Mouse (Mus musculus) heart, embryonic 10.5 days (tissue): ENCODE measurements around the gene Cryba4. TPM values are rescaled to one million over a fixed set of nuclear protein-coding genes. Genes with fewer than 3 reads are reported as not detected.
A peak's percentile ranks its signal among the peaks of the same experiment; 100 is the strongest.

Experiments
- DNase-seq: peaks from one replicate; pipeline ENCODE4 v3.0.0-alpha.2; 2017; ENCODE audit warnings: low spot score
- H3K27ac ChIP-seq: fragments of 300-500 bp; sonication (generic); 2 replicates; pipeline ENCODE4 v1.5.1; 2016; ENCODE audit warnings: mild to moderate bottlenecking
- H3K27me3 ChIP-seq: fragments of 300-500 bp; sonication (generic); 2 replicates; pipeline ENCODE4 v1.6.1; 2016; ENCODE audit warnings: mild to moderate bottlenecking; ENCODE audit not compliant: poor library complexity, insufficient read depth, severe bottlenecking
- H3K36me3 ChIP-seq: fragments of 300-500 bp; sonication (generic); 2 replicates; pipeline ENCODE4 v1.6.1; 2016; ENCODE audit warnings: mild to moderate bottlenecking, moderate library complexity
- H3K4me1 ChIP-seq: fragments of 300-500 bp; sonication (generic); 2 replicates; pipeline ENCODE4 v1.6.1; 2016; ENCODE audit warnings: mild to moderate bottlenecking
- H3K4me3 ChIP-seq: fragments of 300-500 bp; sonication (generic); 2 replicates; pipeline ENCODE4 v1.5.1; 2016; ENCODE audit warnings: mild to moderate bottlenecking, moderate library complexity
- H3K9me3 ChIP-seq: fragments of 300-500 bp; sonication (generic); 2 replicates; pipeline ENCODE4 v1.6.1; 2016; ENCODE audit warnings: mild to moderate bottlenecking, moderate library complexity
- WGBS: fragments of 180-500 bp; shearing (Covaris S2); methylation state at CpG from one replicate; pipeline ENCODE4 v1.1.7; 2016; 5-methylcytosine and 5-hydroxymethylcytosine counted together
- polyA plus RNA-seq: library from polyadenylated mRNA; unstranded; fragments of >200 nt; fragmentation: Nextera tagmentation; extraction: Ambion mirVana; gene quantifications from 2 replicates; pipeline ENCODE4 v1.2.1, GENCODE M21; 2016

The Cryba4 gene
- polyA plus RNA-seq, 1 experiment from 2014 or later, result not detected

- H3K27me3 ChIP-seq, result peaks cover 72% of the 10 kb centered on the region
- H3K27ac ChIP-seq, result 0 out of 2 replicates have a peak overlapping the region, but pooled peaks have one; percentile 16
- H3K4me3 ChIP-seq, result no peak overlapping the region
- peaks cover 17% of the 10 kb centered on the region for H3K4me1 ChIP-seq
- H3K9me3 ChIP-seq, result no peaks in the 10 kb centered on the region
- DNase-seq, result no peak
- H3K36me3 ChIP-seq, result no peaks in the 10 kb centered on the region
- WGBS, result 80% methylated on average over 7 of the region's 7 CpGs
Measured at GRCm38 (mm10) chr5:112254282-112254806, 2.0 kb upstream of the Cryba4 start.

GRCm38 (mm10) chr5:112253169-112253568 is 851 bp upstream of the Cryba4 start:
- DNase-seq, result no peak
- 37% methylated on average over 8 of the region's 8 CpGs for WGBS
- Histone ChIP-seq H3K27me3 (peaks cover 77% of the 10 kb centered on the region), H3K36me3 (no peaks in the 10 kb centered on the region), H3K4me3 (no peak overlapping the region), H3K27ac (0 out of 2 replicates have a peak overlapping the region, but pooled peaks have one; percentile 29), H3K9me3 (no peaks in the 10 kb centered on the region), H3K4me1 (peaks cover 17% of the 10 kb centered on the region)

- WGBS, result 84% methylated on average over 11 of the region's 11 CpGs
- Histone ChIP-seq H3K27ac (no peak overlapping the region), H3K36me3 (no peaks in the 10 kb centered on the region), H3K9me3 (no peaks in the 10 kb centered on the region), H3K4me3 (no peak overlapping the region), H3K27me3 (peaks cover 61% of the 10 kb centered on the region), H3K4me1 (peaks cover 22% of the 10 kb centered on the region)
- DNase-seq, result no peak
Measured at GRCm38 (mm10) chr5:112249106-112249505, 3.2 kb downstream of the Cryba4 start.

- DNase-seq, result no peak
Measured at GRCm38 (mm10) chr5:112247399-112247798, 4.9 kb downstream of the Cryba4 start.

GRCm38 (mm10) chr5:112244890-112245615 is 7.3 kb downstream of the Cryba4 start:
- no peak overlapping the region for H3K4me3 ChIP-seq
- 43% methylated on average over 8 of the region's 8 CpGs for WGBS
- peaks cover 42% of the 10 kb centered on the region for H3K27me3 ChIP-seq
- no peak overlapping the region for H3K27ac ChIP-seq
- H3K36me3 ChIP-seq, result no peaks in the 10 kb centered on the region
- no peaks in the 10 kb centered on the region for H3K9me3 ChIP-seq
- no peak for DNase-seq
- peaks cover 20% of the 10 kb centered on the region for H3K4me1 ChIP-seq

More at GRCm38 (mm10) chr5:112247399-112247798, 4.9 kb downstream of the Cryba4 start:
- WGBS, result 41% methylated on average over 8 of the region's 8 CpGs
- Histone ChIP-seq H3K27ac (no peak overlapping the region), H3K9me3 (no peaks in the 10 kb centered on the region), H3K36me3 (no peaks in the 10 kb centered on the region), H3K4me1 (peaks cover 19% of the 10 kb centered on the region), H3K4me3 (no peak overlapping the region), H3K27me3 (peaks cover 52% of the 10 kb centered on the region)

GRCm38 (mm10) chr5:112244275-112244562 is 8.1 kb downstream of the Cryba4 start:
- DNase-seq, result no peak
- Histone ChIP-seq H3K27me3 (peaks cover 47% of the 10 kb centered on the region), H3K4me3 (no peak overlapping the region), H3K9me3 (no peaks in the 10 kb centered on the region), H3K4me1 (peaks cover 20% of the 10 kb centered on the region), H3K27ac (peak overlapping the region; percentile 42), H3K36me3 (no peaks in the 10 kb centered on the region)
- WGBS, result 24% methylated on average over 1 of the region's 1 CpGs

GRCm38 (mm10) chr5:112243539-112244274 is 8.6 kb downstream of the Cryba4 start:
- peaks cover 47% of the 10 kb centered on the region for H3K27me3 ChIP-seq
- no peak overlapping the region for H3K4me3 ChIP-seq
- no peaks in the 10 kb centered on the region for H3K9me3 ChIP-seq
- DNase-seq, result no peak
- 47% methylated on average over 10 of the region's 10 CpGs for WGBS
- no peaks in the 10 kb centered on the region for H3K36me3 ChIP-seq
- H3K27ac ChIP-seq, result peak overlapping the region; percentile 42
- H3K4me1 ChIP-seq, result peaks cover 20% of the 10 kb centered on the region

GRCm38 (mm10) chr5:112243041-112243440 is 9.3 kb downstream of the Cryba4 start:
- no peak for DNase-seq
- 0 out of 2 replicates have a peak overlapping the region, but pooled peaks have one; percentile 36 for H3K27ac ChIP-seq
- H3K9me3 ChIP-seq, result no peaks in the 10 kb centered on the region
- no peaks in the 10 kb centered on the region for H3K36me3 ChIP-seq
- H3K4me1 ChIP-seq, result peaks cover 20% of the 10 kb centered on the region
- no peak overlapping the region for H3K4me3 ChIP-seq
- H3K27me3 ChIP-seq, result peaks cover 49% of the 10 kb centered on the region
- WGBS, result 51% methylated on average over 5 of the region's 5 CpGs

GRCm38 (mm10) chr5:112242361-112242778 is 9.9 kb downstream of the Cryba4 start:
- H3K36me3 ChIP-seq, result no peaks in the 10 kb centered on the region
- peak overlapping the region; percentile 29; the same call in 1 of the 2 replicates for H3K27ac ChIP-seq
- peaks cover 24% of the 10 kb centered on the region for H3K4me1 ChIP-seq

GRCm38 (mm10) chr5:112241849-112242248 is 10.5 kb downstream of the Cryba4 start:
- H3K36me3 ChIP-seq, result no peaks in the 10 kb centered on the region
- no peak overlapping the region for H3K27ac ChIP-seq
- no peak overlapping the region for H3K4me3 ChIP-seq
- peaks cover 25% of the 10 kb centered on the region for H3K4me1 ChIP-seq
- 76% methylated on average over 2 of the region's 2 CpGs for WGBS
- no peak for DNase-seq
- H3K27me3 ChIP-seq, result peaks cover 50% of the 10 kb centered on the region
- H3K9me3 ChIP-seq, result no peaks in the 10 kb centered on the region

More at GRCm38 (mm10) chr5:112242361-112242778, 9.9 kb downstream of the Cryba4 start:
- Histone ChIP-seq H3K9me3 (no peaks in the 10 kb centered on the region), H3K27me3 (peaks cover 50% of the 10 kb centered on the region), H3K4me3 (no peak overlapping the region)
- DNase-seq, result no peak
- WGBS, result 52% methylated on average over 5 of the region's 5 CpGs

GRCm38 (mm10) chr5:112240761-112241160 is 11.6 kb downstream of the Cryba4 start:
- Histone ChIP-seq H3K27ac (no peak overlapping the region), H3K27me3 (peaks cover 51% of the 10 kb centered on the region), H3K9me3 (no peaks in the 10 kb centered on the region), H3K36me3 (no peaks in the 10 kb centered on the region), H3K4me1 (peaks cover 25% of the 10 kb centered on the region), H3K4me3 (0 out of 2 replicates have a peak overlapping the region, but pooled peaks have one; percentile 6)
- WGBS, result under 1% methylated on average over 10 of the region's 10 CpGs
- DNase-seq, result peak; percentile 89

GRCm38 (mm10) chr5:112238781-112239482 is 13.4 kb downstream of the Cryba4 start:
- Histone ChIP-seq H3K4me3 (no peak overlapping the region), H3K4me1 (peaks cover 16% of the 10 kb centered on the region), H3K27ac (no peak overlapping the region), H3K9me3 (no peaks in the 10 kb centered on the region), H3K36me3 (no peaks in the 10 kb centered on the region), H3K27me3 (peaks cover 48% of the 10 kb centered on the region)
- DNase-seq, result no peak
- WGBS, result 68% methylated on average over 3 of the region's 3 CpGs
